Mouse (Mus musculus) embryo, embryonic 11.5 days (tissue): ENCODE measurements around the gene Kiss1.

Source experiments
- DNase-seq: peaks from one replicate; pipeline ENCODE4 v3.0.0-alpha.2; 2012; ENCODE audit warnings: low read depth, low spot score

Kiss1 gene

DNA sequence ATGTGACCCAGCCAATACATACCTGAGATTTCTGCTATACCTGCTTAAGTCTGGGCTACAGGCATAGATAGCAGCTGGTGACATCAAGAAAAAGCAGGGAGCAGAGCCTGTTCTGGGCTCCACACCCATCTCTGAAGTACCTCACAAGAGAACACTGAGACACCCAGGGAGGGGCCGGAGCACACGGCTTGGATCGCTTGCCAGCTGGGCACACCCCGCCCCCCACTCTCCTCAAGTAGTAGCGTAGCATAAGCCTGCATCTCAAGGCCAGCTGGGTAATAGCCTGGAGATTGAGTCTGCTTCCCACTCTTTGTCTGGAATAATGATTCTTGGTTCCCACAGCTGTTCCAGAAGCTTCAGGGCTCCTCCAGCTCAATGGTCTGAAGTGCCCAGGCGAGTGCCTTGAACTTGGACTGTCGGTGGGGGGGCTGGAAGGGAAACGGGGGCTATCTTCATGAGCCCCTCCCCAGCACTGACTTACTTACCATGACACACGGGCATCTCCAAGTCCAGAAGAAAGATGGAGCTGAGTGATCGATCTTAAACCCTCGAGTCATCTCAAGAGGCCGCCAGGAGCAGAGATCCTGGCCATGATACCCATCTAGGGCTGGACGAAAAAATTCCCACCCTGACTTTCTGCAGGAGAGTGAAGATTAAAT is at the start of gene Kiss1:
Kiss1 (plus strand) TSS at position 609 of the 659 bp plus-strand sequence.
- no peak for DNase-seq

DNA sequence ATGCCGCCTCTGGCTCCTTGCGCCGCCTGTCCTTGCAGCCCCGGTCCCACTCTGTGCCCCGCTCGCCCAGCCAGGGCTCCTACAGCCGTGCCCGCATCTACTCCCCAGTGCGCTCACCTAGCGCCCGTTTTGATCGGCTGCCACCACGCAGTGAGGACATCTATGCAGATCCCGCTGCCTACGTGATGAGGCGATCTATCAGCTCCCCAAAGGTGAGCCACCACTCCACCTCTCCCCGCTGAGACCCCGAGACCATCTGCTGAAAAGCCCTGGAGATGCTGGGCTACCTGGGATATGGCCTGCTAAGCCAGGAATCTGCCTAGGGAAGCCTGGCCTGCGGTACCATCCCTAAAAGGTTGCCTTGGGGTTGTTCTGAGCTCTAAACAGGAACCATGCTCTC is 47.5 kb upstream of the Kiss1 start:
- no peak for DNase-seq

DNA sequence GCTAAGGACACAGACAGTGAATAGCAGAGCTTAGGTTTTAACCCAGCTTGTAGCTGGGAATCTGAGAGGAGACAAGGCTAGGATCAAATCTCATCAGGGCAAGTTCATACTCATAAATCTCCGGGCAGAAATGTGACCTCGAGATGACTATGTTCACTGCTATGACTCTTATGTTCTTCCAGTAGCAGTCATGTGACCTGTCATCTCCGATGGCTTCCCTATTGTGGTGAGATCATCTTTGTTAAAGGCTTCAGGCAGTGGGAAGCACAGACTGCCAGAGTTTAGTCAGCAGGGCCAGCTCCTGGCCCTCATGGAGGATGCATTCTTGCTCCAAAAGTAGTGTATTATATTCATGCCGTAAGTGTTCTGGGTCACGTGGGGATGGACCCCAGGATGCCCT is 44.7 kb upstream of the Kiss1 start:
- DNase-seq, result no peak

DNA sequence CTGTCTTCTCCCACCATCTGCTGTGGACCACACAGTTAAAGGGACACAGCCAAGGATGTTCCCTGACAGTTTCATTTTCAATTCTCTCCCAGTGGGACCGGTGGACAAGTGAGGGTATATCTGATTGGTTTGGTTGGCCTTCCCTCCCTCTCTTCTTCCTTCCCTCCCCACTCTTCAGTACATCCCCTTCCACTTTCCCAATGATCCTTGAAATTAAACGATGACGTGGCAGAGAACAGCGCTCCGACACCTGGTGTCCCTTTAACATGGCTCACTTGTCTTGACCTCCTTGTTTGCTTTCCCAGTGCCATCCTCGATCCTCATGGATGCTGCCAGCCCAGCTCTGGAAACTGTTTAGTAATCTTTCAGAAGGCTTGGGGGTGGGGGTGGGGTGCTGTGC is 43.1 kb upstream of the Kiss1 start:
- DNase-seq, result no peak

DNA sequence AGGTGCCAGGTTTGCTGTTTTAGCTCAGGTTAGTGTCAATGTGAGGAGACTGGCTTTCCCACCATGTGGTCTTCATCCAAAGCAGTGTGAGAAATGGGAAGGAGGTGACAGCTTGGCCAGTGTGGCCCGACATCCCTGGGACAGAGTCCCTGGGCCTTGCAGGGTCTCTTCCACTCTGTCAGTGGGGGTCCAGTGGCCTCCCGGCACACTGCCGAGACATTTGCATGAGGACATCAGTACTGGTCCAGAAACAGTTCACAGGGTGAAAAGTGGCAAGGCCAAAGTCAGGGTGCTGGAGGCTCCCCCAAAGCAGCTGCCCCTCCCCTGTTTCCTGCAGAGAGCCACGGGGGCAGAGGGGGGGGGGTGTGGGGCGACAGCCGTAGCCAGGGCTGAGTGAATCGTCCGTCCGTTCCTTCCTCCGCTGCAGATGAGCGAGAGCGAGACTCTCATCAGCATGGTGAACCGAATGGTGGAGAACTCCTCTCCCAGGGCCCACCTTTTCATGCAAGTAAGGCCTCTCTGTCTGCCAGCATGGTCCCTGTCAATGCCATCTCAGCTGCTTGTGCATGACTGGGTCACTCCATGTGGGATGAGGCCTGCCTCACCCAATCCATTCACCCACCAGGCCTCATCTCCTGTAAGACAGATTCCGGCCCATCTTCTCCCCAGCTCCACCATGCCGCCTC is 42.6 kb upstream of the Kiss1 start:
- no peak for DNase-seq

DNA sequence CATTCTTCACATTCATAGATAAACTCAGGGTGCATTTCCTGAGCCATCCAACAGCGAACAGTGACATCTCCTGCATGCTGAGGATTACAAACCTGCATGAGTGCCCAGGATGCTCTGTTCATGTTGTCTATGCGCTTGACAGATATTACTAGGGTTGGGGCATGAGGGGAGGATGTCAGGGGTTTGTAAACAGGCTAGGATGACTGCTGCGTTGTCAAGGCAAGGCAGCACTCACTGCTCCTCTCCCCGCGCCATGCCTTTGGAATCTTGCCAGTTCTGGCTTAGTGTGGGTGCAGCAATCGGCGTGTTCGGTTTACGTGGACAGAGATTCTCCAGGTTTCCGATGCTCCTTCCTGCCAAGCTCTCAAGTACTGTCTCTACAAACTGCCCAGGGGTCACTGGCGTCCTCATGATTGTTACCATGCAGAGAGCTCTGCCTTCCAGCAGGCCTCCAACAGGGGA is 42.0 kb upstream of the Kiss1 start:
- DNase-seq, result no peak

DNA sequence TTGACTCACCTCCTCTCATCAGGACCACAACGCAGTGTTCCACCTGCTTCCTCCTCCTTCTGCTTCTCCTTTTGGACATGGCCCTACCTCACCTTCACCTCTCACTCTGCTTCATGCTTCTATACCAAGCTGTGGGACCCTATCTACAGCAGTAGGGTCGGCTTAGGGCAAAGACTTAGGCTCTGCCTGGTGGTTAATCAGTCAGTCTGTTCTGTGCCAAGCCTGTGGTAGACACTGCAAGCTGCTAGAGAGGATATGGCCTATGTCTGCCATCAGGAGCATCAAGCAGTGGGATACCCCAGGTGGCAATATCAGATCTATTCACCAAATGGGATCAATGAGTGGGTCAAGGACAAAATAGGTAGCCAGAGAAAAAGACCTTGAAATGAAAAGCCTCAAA is 41.1 kb upstream of the Kiss1 start:
- DNase-seq, result no peak

DNA sequence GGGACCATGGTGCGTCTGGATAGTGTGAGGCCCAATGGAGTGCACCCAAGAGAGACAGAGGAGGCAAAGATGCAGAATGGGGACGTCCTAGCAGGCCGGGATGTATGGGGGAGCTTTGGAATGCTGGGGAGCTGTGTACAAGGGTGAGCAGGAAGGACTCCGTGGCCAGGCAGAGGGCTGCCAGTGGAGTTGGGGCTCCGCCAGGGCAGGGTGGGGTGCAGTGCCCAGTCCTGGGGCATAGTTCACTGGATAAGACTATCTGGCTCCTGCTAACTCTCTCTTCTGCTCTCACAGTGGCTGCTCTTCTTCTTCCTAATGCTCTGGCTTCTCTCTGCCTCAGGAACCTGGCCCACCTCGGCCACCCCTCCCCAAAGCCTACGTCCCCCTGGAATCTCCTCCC is 35.8 kb upstream of the Kiss1 start:
- no peak for DNase-seq

DNA sequence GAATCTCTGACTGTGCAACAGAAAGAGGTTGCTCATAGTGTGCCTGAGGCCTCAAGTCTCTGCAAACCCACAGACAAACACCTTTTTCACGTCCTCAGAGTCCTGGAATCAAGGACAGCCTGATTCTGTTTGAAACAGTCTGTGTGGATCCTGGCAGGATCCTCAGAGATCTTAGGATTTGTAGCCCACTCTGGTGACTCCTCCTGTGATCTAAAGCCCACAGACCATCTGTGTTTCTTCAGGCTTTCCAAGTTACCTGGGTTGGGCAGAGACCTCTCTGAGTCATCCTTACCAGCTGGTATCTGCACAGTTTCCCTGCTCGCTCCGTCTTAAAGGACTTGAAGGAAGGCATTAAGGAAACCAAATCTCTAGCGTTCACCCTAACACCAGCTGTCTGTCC is 34.6 kb upstream of the Kiss1 start:
- DNase-seq, result no peak

DNA sequence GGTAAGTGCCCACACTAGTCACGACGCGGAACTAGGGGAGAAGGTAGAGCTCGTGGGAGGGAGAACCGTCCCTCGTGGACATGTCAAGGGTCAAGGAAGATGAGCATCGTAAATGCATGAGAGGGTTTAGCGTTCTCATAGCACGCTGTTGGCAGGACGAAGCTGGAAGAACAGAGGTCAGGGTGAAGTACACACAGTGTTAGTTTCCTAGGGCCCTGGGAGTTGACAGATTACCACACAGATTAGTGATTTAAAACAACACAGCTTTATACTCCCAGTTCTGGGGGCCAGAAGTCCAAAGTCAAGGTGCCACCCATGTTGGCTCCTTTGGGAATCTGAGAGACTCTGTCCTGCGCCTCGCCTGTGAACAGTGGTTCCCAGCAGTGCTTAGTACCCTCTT is 33.8 kb upstream of the Kiss1 start:
- DNase-seq, result no peak

DNA sequence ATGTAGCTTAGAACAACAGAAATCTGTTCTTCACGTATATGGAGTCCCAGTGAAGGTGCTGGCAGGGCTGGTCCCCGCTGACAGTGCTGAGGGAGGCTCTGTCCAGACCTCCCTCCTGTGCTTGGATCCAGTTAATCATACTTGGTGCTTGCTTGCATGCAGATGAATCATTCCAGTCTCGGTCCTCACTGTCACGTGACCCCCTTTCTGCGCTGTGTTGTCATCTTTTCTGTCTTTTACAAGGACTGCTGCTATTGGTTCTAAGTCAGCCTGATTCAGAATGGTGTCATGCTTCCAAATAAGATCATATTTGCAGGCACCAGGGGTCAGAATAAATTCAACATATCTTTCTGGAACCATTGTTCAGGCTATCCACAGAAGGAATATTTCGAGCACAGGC is 29.8 kb upstream of the Kiss1 start:
- DNase-seq, result no peak

DNA sequence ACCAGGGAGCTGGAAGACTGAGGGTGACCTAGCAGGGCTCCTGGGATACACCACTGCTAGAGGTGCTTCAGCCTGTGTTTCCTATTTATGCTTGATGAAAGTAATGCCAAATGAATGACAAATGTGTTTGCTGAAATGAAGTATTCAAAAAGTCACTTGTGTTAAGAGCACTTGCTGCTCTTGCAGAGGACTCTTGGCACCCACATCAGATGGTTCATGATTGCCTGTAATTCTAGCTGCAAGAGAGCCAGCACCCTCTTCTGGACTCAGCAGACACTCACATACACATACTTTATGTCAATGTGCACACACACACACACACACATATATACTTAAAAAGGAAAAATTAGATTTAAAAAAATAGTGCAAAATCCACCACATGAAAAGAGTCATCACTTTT is 29.1 kb upstream of the Kiss1 start:
- DNase-seq, result no peak

DNA sequence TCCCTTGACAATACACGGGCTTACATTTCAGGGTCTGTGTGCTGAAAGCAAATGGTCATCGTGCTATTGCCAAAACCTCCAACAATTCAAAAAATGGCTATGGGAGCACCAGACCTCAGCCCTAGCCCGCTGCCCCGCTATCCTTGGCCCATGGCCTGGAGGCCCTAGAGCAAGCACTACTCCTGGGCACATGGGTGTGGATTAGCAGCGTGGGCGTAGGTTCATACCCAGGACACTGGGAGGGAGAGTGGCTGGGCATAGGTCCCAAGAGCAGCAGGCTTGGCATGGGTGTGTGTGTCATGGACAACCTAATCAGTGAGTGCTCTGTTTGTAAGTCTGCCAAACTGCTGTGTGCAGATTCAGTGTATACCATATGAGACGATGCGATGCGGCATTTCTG is 25.3 kb upstream of the Kiss1 start:
- no peak for DNase-seq

DNA sequence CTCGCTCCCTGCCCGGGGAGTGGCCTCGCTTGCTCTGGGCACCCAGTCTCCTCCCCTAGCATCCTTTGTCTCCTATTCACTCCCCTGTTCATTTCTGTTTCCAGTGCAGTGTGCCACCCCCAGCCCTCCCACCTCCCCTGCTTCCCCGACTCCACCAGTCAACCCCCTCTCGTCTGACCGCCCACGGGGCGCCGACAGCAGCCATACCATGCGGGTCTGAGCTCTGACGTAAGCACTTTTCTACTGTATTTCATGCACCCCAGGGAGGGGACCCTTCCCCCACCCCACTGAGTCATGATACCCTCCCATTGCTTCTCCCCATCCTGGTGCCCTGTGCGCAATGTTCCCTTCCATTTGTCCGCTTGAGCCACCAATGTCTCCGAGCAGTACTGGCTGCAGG is 22.9 kb upstream of the Kiss1 start:
- DNase-seq, result no peak

DNA sequence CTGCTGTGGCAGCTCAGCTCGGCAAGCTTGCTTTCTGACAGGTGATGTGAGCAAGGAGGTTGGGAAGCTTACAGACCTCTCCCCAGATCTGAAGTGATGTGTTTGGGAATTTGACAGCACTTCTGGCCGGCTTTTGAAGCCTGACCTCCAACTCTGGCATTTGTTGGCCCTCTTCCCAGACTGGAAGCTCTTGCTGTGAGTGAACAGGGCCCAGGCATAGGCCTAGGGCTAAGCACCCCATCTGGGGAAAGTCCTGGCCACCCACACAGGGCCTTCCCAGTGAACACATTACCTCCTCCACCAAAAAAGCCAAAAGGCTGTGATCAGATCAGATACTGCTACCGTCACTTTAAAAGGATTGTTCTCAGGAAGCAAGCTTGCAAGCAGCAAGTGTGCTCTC is 19.1 kb upstream of the Kiss1 start:
- no peak for DNase-seq

DNA sequence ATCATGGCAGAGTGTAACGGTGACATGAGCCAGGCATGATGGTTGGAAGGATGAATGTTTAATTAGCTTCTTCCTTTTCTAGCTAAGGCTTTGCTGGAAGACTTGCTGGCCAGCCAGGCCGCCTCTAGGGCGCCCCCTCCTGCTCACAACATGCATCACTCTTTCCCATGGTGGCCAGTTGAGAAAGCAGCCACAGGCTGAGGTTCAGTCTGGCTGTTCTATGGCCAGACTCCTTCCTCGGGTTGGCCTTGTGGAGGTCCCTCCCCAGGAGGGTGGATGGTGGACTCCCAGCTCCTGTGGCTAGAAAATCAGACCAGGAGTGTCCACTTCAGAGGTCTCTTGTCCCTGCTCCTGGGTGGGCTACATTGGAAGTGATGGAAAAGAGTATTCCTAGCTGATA is 14.8 kb upstream of the Kiss1 start:
- DNase-seq, result peak; percentile 48

DNA sequence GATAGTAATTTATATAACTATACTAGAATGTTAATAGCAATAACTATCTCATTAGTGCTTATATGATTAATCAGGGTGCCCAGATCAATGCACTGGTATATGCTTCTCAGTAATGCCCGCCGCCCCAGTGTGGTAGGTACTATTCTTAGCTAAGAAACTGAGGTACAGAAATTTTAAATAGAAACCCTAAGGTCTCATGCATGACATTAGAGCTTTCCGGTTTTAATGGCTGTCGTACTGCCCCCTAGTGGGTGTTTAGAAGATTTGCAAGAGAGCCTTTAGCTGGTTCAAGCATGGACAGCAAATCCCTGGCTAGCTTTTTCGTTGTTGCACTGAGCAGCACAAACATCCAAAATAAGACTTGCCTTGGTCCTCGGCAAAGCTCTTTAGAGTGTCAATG is 14.4 kb upstream of the Kiss1 start:
- DNase-seq, result peak; percentile 42

DNA sequence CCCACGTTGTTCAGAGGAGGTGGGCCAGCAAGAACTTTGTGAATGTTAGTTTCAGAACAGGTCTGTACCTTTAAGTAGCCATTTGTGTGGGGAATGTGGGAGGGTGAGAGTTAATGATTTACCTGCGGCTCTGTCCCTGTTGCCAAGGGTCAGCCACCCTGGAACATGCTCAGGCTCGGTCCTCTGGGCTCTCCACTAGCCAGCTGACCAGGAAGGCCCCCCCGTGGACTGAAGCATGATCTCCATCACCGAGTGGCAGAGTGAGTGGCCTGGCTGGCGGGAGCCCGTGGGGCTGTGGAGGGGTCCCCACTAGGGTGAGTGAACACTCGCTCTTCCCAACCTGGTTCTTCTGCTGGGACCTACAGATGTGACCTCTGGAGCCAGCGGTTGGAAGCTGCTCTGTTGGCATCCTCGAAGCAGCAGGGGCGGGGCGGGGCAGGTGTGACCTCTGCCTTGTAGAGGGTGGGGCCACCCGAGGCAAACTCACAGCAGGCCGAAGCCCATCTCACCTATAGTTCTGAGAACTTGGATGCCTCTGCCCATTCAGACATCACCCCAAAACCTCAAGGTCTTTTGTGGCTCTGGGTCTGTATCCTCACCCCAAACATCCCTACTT is 11.9 kb upstream of the Kiss1 start, which contains the start of gene Golt1a:
Golt1a (plus strand) TSS at position 149 of the 616 bp plus-strand sequence.
- no peak for DNase-seq

DNA sequence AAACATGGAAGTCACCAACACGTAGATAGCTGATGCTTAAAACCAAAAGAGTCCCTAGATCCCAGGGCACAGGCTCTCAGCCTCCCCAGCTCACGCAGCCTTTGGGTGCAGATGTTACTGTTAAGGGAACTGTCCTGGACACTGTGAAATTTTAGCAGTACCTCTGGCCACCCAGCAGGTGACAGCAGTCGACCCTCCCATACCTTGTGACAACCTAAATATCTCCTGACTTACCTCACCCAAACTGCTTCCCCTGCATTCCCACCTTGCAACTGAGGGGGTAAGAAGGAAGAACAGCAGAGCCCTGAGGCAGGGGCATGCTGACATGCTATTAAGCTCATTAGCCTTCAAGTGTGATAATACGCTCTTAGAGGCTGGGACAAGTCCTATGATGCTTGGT is 10.4 kb upstream of the Kiss1 start:
- DNase-seq, result no peak

DNA sequence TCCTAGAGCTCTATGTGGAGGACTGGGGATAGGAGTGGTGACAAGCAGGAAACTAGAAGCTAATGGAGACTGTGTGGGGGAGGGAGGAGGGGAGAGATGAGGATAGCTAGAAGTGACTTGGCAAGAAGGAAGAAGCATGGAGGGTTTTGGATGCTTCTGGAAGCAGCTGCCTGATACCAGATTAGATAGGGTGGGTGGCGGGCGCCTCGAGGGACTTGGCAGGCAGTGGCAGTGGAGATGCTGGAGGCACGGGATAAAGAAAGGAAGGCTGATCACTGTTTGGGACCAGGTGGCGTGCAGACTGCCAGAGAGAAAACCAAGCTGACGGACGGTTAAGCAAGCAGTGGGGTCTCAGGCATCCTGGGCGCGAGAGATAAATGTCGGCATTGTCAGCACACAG is 9.7 kb upstream of the Kiss1 start:
- DNase-seq, result no peak

DNA sequence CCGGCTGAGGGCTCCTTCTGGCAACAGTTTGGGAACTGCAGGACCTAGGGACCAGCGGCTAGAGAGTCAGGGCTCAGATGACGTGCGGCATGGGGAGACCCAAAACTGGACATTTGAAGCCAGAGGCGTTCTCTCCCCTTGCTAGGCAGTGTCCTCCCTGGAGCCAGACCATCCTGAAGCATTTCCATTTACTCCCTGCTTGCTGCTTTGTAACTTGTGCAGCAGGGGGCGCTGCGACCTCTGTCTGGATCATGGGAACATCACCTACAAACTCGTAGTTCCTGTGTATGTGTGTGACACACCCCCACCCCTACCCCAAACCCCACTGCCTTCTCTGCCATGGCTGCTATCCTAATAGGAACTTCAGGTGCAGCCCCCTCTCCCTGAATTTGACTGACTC is 7.3 kb upstream of the Kiss1 start:
- DNase-seq, result peak; percentile 53

DNA sequence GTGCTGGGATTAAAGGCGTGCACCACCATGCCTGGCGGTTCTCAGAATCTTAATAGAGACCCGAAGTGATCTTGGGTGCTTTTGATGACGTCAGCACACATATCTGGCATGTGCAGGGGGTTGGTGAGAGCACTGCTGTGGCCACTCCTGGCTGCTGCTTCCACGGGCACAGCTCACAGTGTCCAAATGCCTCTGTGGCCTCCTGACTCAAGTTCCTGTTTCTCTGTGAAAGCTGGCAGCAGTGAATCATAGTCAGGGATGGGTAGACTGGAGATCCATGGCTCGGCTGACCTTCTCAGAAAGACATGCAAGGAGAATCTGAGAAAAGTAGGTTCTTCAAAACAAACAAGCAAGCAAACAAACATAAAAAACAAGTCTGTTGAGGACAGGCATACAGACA is 5.9 kb upstream of the Kiss1 start:
- DNase-seq, result no peak

DNA sequence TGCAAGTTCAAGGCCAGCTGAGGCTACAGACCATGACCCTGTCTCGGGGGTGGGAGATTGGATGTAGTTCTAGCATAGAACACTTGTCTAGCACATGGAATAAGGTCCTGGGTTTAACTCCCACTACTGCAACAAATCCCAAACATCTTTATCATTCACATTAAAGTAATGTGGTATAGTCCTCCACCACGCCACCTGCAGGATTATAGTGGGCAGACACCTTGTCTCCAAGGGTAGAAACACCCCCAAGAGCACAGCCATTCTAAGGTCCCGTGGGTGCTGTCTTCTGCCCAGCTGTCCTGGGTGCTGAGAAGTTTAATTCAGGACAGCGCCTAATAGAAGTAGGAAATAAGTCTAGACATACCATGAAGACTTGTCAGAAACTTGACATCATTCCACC is 5.1 kb upstream of the Kiss1 start:
- DNase-seq, result no peak
